Mouse (Mus musculus) urinary bladder, adult 2 months (tissue): Measurements from ENCODE around the gene Vrk3. TPM values are rescaled to one million over a fixed set of nuclear protein-coding genes. Genes with fewer than 3 reads are reported as not detected.

ENCODE experiments used
- DNase-seq: peaks from one replicate; pipeline ENCODE4 v3.0.0; 2022; ENCODE audit warnings: low spot score
- polyA plus RNA-seq: library from polyadenylated mRNA; depleted of rRNA; stranded (reverse); fragments of >200 nt; gene quantifications from 2 replicates; pipeline ENCODE4 v1.2.3, GENCODE M21; 2012

Gene Vrk3
- polyA plus RNA-seq, 1 experiment = 36.3 TPM

DNA sequence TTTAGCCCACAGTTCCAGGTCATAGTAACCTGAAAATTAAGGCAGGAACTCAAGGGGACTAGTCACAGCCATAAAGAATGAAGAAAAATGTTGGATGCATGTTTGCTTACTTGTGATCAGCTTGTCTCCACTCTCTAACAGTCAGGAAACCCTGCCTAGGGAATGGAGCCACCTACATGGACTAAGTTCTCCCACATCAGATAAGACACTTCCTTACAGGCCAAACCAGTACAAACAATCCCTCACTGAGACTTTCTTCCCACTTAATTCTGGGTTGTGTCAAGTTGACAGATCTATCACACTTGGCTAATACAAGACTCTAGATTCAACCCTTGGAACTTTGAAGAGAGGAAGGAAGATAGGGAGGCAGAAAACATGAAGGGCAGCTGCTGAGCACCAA, 12.2 kb downstream of the Vrk3 start:
- no peak for DNase-seq

DNA sequence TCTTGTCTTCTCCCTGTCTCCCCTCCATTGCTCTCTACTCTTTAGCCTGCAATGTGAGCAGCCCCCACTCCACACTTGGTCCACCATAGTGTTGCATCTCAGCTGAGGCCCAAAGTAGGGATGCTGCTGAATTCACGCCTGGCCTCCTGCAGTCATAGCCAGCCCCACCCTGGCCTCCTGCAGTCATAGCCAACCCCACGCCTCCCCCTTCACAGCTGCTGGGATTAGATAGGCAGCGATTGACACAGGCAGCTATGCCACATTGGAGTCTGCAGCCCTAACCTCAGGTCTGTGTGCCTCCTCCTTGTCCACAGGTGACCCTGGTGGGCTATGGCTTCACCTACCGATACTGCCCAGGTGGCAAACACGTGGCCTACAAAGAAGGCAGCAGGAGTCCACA, 19.9 kb downstream of the Vrk3 start:
- DNase-seq = no peak

DNA sequence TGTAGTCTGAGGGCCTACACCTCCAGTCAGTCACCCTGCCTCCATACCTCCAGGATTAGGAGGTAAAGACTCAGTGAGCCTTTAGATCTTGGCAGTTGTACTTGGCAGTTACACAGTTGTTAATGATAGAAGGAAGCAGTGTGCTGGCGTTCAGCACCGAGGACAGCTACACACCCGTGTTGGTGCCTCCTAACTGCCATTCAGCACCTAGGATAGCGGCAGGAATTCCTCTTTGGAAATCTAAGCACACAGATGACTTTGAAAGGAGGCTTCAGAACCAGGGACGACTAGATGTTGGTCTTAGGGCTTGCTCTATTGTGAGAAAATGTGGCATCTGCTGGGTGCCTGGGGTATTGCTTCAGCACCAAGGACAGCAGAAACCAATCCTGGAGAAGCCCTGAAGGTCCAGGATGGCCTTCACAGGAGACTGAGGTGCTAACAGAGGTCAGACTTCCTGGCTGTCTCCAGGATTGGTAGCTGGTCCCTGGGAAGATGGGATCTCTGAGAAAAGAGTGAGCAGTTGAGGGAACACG, 21.9 kb downstream of the Vrk3 start:
- peak; percentile 29 for DNase-seq

DNA sequence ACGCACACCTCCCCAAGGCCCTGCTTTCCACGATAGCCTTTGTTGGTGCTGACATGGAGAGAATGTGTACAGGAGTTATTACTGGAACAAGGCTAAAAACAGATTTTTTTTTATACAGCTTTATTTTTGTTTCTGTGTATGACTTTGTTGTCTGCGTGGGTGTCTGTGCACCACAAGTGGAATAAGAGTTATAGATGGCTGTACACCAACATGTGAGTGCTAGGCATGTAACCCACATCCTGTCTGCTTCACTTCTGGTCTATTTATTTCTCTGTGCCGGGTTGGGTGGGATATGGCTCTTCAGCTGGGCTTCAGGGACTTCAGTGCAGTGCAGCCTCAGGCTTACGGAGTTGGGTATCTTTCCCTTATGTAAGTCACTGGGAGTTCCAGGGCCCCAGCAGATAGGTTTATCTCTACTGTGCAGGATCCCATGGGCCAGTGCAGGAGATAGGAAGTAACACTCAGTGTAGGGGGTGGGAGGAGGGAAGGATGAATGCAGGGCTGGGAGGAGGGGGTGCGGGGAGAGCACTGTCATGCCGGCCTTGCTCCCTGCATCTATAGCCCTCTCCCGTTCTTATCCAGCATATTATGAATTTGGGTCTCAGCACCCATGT, 24.5 kb downstream of the Vrk3 start:
- DNase-seq = no peak

DNA sequence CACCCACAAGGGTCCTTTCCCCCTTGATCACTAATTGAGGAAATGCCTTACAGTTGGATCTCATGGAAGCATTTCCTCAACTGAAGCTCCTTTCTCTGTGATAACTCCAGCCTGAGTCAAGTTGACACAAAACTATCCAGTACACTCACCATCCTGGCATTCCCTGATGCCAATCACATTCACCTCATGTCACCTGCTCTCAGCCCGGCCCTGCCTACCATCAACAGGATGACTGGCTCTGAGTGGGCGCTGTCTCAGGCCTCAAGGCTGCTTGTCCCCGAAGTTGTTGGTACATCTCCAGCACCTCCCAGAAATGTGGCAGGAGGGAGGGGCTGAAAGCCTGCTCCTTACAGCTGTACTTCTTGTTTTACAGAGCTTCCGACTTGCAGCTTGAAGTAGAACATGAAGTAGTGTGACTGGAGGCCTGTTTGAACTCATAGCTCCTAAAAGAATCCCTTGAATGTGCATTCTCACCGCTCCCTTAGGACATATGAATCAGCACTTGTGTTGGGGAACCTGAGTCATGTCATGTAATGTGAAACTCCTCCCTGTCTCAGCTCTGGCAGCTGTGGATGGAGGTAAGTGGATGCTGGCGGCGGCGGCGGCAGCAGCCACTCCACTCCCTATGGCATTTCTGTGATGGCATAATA, 28.8 kb downstream of the Vrk3 start:
- DNase-seq = no peak

DNA sequence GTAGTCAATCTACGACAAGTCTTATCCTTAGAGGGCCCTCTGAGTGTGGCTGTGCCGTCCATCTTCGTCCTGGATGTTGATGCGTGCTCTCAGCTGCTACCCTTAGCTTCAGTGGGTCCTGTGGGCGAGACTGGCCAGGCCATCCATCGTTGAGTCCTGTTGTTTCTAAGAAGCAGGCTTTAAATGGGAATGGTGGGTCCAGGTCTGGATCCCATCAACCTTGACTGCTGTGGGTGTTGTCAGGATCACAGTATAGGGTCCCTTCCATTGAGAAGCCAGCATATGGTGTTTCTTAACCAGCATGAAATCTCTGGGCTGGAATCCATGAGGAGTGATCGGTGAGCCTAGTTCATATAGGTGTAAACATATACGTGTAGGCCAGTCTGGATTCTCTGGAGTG, 31.9 kb downstream of the Vrk3 start:
- no peak for DNase-seq

DNA sequence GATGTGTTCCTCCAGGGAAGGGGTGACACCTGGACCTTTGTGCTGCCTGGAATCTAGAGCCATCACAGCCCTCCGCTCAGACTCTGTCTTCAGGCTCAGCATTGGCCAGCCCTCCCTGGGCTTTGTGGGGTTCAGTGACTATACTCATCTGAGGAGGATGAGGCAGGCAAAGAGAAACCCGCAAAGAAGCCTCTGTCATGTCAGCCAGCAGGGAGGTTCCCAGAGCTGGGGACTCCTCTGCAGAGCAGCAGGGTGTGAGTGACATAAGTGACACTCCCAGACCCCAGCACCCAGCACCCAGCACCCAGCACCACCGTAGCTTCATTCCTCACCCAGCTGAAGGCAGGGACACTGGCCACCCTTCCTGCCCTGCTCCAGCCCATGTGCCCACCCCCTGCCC, 41.3 kb downstream of the Vrk3 start:
- peak; percentile 9 for DNase-seq

DNA sequence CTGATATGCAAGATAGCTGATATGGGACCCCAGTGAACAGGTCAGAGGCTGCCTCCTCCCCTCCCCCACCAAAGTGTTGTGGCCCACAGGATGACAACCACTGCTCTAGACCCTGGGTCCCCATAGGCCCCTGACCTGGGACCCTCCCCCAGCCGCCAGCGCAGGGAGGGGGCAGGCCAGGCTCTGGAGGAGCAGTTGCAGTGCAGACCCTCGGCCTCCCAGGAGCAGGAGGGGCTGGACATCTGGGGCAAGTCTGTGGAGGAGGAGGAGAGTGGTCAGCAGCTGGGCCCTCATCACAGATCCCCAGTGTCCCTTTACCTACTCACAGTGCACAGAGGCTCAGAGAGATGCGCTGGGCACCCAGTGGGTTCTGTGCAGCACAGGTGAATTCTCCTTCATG, 41.9 kb downstream of the Vrk3 start:
- DNase-seq = peak; percentile 10

DNA sequence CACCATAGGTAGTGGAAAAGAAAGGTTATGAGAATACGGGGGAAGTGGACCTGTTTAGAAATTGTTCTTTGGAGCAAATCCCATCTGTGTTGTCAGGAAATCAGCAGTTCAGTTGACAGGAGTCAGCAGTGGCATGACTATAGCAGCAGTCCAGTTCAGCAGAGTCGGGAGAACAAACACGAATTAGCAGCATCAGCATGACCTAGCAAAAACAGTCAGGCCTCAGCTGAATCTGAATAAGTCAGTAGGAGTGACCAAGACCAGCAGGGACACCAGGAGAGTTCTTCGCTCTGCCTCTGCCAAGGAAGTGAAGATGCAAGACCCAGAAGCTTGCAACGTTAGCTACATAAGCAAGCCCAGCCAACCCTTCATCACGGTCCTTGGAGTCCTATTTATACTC, 44.6 kb downstream of the Vrk3 start:
- no peak for DNase-seq

DNA sequence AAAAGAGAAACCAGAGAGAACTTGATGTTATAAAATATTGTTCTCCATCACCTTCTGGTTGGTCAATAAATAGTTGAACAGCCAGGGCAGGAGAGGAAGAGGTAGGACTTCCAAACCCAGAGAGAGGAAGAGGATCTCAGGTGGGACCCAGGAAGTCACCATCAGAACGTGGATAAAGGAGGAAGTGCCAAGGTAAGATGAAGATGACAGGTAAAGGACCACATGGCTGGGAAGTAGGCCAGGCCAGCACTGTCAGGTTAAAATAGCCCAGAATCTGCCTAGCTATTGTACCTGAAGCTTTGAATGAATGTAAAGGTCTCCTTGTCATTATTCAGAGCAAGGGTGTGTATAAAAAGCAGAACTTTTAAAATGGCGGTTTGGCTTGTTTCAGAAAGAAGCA, 60.7 kb downstream of the Vrk3 start:
- DNase-seq = no peak

DNA sequence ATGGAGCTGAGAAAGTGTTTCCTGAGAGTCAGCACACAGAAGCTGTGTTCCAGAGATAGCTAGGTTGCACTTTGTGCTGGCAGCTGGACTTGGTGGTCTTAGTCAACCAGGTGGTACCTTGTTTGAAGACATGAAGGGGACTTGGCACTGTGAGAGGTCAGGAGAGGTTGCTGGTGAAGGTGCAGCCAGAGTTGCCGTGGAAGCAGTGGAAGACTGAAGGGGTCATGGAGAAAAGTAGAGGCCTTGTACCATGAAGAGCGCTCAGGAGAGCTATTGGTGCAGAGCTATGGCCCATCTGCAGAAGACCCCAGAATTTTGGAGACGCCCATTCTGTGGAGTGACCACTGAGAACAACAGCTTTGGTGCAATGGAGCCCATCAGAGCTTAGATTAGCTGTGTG, 61.3 kb downstream of the Vrk3 start:
- no peak for DNase-seq

DNA sequence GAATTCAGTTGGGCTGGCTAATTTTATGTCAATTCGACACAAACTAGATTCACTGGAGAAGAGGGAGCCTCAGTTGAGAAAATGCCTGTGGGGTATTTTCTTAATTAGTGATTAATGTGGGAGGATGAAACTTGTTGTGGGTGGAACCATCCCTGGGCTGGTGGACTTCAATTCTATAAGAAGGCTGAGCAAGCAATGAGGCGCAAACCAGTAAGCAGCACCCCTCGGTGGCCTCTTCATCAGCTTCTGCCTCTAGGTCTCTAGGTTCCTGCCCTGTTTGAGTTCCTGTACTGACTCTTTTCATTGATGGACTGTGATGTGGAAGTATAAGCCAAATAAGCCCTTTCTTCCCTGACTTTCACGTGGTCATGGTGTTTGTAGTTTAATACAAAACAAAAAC, 62.2 kb downstream of the Vrk3 start:
- DNase-seq = peak; percentile 10

DNA sequence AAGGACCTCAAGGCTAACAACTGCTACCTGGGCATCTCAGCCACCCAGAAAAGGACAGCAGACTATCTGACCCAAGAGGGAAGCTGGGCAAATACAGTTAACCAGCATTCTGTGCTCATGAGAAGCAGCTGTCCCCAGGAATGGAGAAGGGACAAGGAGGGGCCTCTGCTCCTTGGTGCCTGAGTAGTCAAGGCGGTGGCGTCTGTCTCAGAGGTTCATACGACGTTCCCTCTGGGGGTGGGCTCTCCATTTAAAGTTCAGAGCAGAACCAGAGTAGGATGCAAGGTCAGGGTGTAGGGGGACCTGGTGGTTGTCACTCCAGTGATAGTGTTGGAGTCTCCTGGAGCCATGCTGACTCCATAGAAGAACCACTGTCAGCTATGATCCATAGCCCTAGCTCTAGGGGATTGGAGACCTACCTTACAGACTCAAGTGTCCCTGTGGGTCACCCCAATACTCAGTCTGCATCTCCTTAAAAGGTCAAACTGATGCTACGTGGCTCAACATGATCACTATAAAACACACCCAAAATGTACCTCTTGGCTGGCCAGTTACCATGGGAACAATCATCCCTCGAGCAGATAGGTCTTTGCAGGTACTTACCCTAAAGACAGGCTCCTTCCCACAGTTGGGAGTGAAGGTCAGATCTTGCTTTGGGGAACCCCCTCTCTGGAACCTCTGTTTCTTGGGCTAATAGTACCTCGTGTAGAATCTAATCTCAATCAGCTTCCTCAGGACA, 62.8 kb downstream of the Vrk3 start:
- DNase-seq = peak; percentile 4

DNA sequence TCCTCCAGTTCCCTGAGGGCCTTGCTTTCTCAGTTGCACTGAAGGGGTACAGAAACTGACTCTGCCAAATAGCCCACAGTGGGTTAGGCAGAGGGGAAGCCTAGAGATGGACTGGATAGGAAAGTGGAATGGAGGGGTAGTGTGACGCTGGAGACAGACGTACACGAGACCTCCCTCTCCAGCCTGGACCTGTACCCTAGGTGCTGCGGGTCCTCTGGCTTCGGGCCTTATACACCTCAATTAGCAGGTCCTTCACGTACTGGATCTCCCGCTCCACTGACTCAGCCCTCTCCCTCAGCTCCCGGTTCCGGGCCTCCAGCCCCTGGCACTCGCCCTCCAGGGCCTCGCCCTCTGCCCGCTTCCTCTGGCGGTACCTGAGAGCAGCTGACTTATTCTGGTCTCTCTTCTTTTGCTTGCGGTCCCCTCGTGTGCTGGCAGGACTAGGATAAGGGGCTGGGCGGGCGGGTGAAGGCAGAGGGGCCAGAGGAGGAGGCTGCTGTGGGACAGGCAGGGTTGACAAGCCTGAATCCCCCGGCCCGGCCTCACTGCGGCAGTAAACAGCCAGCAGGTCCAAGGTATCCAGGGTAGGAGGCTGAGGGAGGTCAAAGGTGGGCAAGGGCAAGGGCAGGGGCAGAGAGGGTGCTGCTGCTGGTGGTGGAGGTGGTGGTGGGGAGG, 64.6 kb downstream of the Vrk3 start:
- peak; percentile 23 for DNase-seq

DNA sequence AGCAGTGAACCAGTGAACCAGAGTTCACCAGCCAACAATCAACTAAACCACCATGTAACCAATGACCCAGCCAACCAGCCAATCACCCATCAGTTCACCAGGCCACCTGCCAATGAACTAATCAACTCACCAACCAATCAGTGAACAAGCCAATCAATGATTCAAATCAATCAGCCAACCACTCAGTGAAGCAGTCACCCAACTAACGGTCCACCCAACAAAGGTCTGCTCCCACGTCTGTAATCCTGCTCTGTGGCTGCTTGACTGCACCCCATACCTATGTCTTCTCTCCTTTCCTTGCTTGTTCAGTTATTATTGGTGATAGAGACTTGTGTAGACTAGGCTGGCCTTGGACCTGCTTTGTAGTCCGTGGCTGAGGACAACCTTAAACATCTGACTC, 65.8 kb downstream of the Vrk3 start:
- peak; percentile 5 for DNase-seq

DNA sequence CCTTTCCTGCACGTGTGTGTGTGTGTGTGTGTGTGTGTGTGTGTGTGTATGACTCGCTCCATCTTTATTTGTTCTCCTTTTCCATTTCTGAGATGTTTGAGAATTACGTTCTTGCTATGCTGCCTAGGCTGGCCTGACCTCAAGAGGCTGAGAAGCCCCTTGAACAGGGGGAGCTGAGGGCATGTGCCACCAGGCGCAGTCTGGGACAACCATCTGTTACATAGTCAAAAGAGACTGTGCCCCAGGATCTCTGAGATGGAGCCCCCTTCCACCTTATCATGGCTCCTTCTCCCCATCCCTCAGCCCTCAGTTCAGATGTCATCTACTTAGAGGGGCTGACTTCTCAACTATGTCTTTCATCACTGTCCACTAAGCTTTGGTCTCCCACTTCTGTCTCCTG, 66.2 kb downstream of the Vrk3 start:
- no peak for DNase-seq

DNA sequence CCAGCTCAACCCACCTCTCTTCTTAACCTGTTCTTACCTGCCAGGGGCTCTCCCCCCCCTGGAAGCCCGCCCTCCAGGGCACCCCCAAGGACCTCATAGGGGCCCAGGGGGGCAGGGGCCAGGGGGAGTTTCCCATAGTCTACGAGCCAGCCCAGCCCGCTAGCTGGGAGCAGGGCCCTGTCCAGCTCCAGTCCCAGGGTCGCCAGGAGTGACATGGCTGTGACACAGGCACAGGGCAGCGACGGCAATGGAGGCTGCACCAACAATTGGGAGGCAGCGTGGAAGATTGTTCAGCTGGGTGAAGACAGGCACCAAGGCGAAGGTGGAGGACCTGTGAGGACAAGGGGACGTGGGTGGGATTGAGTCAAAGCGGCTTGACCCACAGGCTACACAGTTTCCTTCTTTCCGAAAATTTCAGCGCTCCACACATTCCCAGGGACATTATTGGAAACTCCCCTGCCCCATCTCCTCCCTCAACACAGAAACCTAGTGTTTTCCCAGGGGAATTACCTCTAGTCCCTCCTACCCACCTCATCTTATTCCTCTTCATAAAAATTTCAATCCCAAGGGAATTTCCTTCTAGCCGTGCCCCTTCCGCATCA, 66.8 kb downstream of the Vrk3 start:
- DNase-seq = peak; percentile 28

DNA sequence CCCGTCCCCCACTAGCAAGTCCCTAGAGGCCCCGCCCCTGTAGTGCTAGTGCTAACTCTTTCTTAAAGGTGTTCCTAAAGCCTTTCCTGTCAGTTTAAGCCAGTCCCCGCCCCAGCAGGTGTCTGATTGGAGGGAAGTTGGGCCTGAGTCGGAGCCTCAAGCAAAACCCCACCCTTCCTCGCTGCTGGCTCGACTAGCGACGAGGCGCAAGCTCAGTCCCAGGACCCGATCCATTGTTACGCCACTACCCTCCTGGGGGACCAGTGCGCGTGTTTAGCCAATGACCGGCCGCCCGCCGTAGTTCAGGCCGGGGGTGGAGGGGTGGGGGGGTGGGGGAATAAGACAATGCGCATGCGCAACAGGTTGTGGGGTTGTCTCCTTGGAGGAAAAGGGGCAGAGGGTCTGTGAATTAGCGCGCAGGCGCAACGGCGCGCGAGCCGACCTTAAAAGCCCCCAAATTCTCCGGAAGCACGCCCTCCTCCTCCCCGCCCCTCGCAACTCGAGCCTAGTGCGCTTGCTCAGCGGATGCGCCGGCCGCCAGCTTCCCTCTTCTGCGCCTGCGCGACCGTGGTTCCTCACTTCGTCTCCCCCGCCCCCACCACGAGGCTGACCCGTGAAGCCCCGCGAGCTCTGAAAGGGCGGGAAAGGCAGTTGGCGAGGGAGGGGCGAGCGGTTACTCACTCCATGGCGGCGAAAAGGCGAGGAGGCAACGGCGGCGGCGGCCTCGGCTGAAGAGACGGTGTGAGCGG, 67.7 kb downstream of the Vrk3 start, which contains the start of the genes Nup62 and Il4i1:
TSS of gene Nup62 (plus strand) at position 368 of the 749 bp plus-strand sequence.
TSS of gene Il4i1 (plus strand) at position 667 of the 749 bp plus-strand sequence.
- DNase-seq = peak; percentile 97

DNA sequence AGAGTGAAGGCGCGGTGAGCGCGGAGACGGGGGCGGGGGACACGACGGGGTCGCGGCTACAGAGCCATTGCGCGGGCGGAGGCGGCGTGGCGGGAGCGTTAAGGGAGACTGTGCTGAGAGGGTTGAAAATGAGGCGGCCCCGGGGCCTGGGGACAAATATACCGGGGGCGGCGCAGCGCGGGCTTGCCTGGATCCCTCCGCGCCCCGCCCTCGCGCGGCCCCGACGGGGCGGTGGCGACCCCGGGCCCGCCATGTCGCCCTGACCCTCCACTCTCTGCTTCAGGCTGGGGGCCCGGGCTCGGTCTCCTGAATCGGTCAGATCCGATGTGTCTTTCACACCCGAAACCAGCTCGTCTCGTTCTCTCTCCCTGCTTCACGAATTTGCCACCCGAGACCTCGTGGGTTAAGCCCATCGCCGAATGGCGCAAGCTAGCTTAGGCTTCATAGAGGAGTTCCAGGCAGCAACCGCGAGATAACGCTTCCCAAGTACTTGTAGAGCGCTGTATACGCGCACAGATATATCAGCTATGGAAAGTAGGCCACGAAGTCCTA, 68.3 kb downstream of the Vrk3 start, which contains the start of gene Atf5:
TSS of gene Atf5 (minus strand) at position 189 of the 552 bp plus-strand sequence.
- no peak for DNase-seq

DNA sequence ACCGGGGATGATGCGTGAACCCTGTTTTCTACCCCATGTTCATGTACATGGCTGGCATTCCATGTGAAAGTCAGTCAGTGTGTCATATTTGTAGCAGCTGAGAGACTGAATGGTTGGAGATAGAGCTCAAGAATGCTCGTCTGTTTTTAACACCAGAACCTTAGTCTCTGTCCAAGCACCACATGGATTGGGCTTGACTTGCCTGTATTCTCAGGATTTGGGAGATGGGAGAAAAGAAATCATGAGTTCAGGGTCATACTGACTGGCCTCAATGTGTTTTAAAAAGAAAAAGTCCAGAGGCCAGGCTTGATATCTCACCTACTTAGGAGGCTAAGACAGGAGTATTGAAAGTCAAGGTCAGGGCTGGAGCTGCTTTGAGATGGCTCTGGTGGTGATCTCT, 69.2 kb downstream of the Vrk3 start:
- peak; percentile 15 for DNase-seq

DNA sequence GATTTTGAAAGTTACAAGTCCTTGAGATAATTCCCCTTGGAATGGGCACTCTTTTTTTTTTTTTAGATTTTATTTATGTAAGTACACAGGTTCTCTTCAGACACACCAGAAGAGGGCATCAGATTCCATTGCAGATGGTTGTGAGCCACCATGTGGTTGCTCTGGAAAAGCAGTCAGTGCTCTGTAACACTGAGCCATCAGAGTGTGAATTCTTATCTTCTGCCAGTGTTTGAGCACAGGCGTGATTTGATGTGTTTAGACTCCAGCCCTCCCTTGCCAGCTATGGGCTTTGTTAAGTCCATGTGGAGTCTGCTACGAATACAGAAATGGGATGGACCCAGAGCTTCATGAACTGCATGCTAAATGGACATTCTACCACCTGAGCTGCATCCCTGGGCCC, 70.0 kb downstream of the Vrk3 start:
- DNase-seq = peak; percentile 12
